Mouse (Mus musculus) heart, adult 2 months (tissue): ENCODE measurements around the gene Polr1e. TPM values are rescaled to one million over a fixed set of nuclear protein-coding genes. Genes with fewer than 3 reads are reported as not detected.
A peak's percentile ranks its signal among the peaks of the same experiment; 100 is the strongest.

Source experiments
- DNase-seq, 2 experiments: peaks; one replicate each; pipeline ENCODE4 v3.0.0; 2021
- H3K27ac ChIP-seq: fragments of 200-600 bp; 2 replicates; pipeline ENCODE4 v1.8.1; 2022
- H3K27me3 ChIP-seq: fragments of 200-500 bp; 2 replicates; pipeline ENCODE4 v1.6.1; 2012; ENCODE audit warnings: mild to moderate bottlenecking, low read length, inconsistent platforms, mixed read lengths; ENCODE audit not compliant: control insufficient read depth, insufficient read depth
- H3K36me3 ChIP-seq: fragments of 200-500 bp; 2 replicates; pipeline ENCODE4 v1.6.1; 2012; ENCODE audit warnings: low read length, inconsistent platforms; ENCODE audit not compliant: control insufficient read depth, insufficient read depth
- H3K4me1 ChIP-seq: fragments of 200-500 bp; 2 replicates; pipeline ENCODE4 v1.6.1; 2011; ENCODE audit warnings: low read length; ENCODE audit not compliant: control insufficient read depth, insufficient read depth
- H3K4me3 ChIP-seq: fragments of 200-600 bp; 2 replicates; pipeline ENCODE4 v1.8.1; 2022
- H3K79me2 ChIP-seq: fragments of 200-500 bp; replicated peaks from 2 replicates; pipeline ENCODE4 v1.6.1; 2012; ENCODE audit warnings: mild to moderate bottlenecking, inconsistent platforms, low read length, moderate library complexity, mixed read lengths; ENCODE audit not compliant: control insufficient read depth, insufficient read depth
- H3K9ac ChIP-seq: fragments of 200-500 bp; 2 replicates; pipeline ENCODE4 v1.6.1; 2012; ENCODE audit warnings: low read depth, mild to moderate bottlenecking, control low read depth, inconsistent platforms, low read length, mixed read lengths
- CTCF ChIP-seq: fragments of 200-600 bp; IDR thresholded peaks from 2 replicates; pipeline ENCODE4 v1.8.1; 2022; ENCODE audit warnings: antibody characterized with exemption, mild to moderate bottlenecking, moderate library complexity
- EP300 ChIP-seq: fragments of 200-500 bp; IDR thresholded peaks from 2 replicates; pipeline ENCODE4 v1.6.1; 2011; ENCODE audit warnings: low read depth, low read length, control low read depth; ENCODE audit not compliant: insufficient read depth
- POLR2A ChIP-seq: fragments of 200-500 bp; IDR thresholded peaks from 2 replicates; pipeline ENCODE4 v1.6.1; 2011; ENCODE audit warnings: mild to moderate bottlenecking, low read depth, low read length, control low read depth; ENCODE audit not compliant: insufficient read depth
- WGBS: fragments of 180-500 bp; shearing (Covaris S2); methylation state at CpG from one replicate; pipeline ENCODE4 v1.1.7; 2018; 5-methylcytosine and 5-hydroxymethylcytosine counted together
- intact Hi-C: fragments of 180-260 bp; cut with DNase I; formaldehyde crosslinking; loops from one replicate; pipeline ENCODE4 v1.15.1; 2025
- polyA plus RNA-seq: library from polyadenylated mRNA; depleted of rRNA; stranded (reverse); fragments of >200 nt; gene quantifications from 2 replicates; pipeline ENCODE4 v1.2.3, GENCODE M21; 2012; rRNA removed
- total RNA-seq, 2 experiments: library from RNA; stranded (reverse); gene quantifications; 2 replicates each; pipeline ENCODE4 v1.2.3; 2021

Gene Polr1e
- total and polyA plus RNA-seq, 3 experiments: 12.6 to 20.0 (median 19.4) TPM

- Histone ChIP-seq H3K4me1 (peaks cover 3% of the 10 kb centered on the region), H3K4me3 (peak within 1 kb of the TSS; percentile 93), H3K27me3 (no peaks in the 10 kb centered on the region), H3K9ac (peak within 1 kb of the TSS; percentile 97), H3K79me2 (0 out of 2 replicates have a peak, but pooled peaks cover 1% of the 10 kb centered on the region), H3K36me3 (no peaks in the 10 kb centered on the region), H3K27ac (peak within 1 kb of the TSS; percentile 82)
- peak; percentile 96 for DNase-seq
- intact Hi-C loops: loop anchor here (2.0 kb wide), 2 partner anchors 23 to 65 kb away; partner anchors contain the start of gene Polr1e
- TF ChIP-seq POLR2A: peak; percentile 57; the same call in 1 of the 2 replicates
- TF ChIP-seq EP300: 0 out of 2 replicates have a peak, but pooled peaks have one; percentile 23
- TF ChIP-seq CTCF: no peak
- under 1% methylated on average over 76 of the region's 77 CpGs for WGBS
Observed at GRCm38 (mm10) chr4:45084021-45084894, 65.9 kb downstream of the Polr1e start, which contains the start of gene Fbxo10. Gene Fbxo10, minus strand, starts transcription at chr4:45084604.

GRCm38 (mm10) chr4:45084895-45085290 is 66.5 kb downstream of the Polr1e start:
- TF ChIP-seq EP300 (no peak), POLR2A (no peak), CTCF (no peak)
- peak overlapping the region; percentile 31 for H3K9ac ChIP-seq
- H3K36me3 ChIP-seq: no peaks in the 10 kb centered on the region
- WGBS: 44% methylated on average over 8 of the region's 8 CpGs
- H3K27ac ChIP-seq: peak overlapping the region; percentile 46; the same call in 1 of the 2 replicates
- H3K4me3 ChIP-seq: peak overlapping the region; percentile 93
- H3K79me2 ChIP-seq: 0 out of 2 replicates have a peak, but pooled peaks cover 1% of the 10 kb centered on the region
- intact Hi-C loops: loop anchor here (2.0 kb wide), 2 partner anchors 22 to 66 kb away; partner anchors contain the start of gene Polr1e
- DNase-seq: no peak
- peaks cover 3% of the 10 kb centered on the region for H3K4me1 ChIP-seq
- H3K27me3 ChIP-seq: no peaks in the 10 kb centered on the region

Other genes starting within 250 kb of the Polr1e start
- 10 to 100 TPM; 32.2 to 38.4 TPM for gene Grhpr, start 37.2 kb upstream of the Polr1e start, total RNA-seq
- 60.7 and 66.6 TPM in 2 replicates for gene Grhpr, start 37.2 kb upstream of the Polr1e start, polyA plus RNA-seq
- 1 to 10 TPM; 3.8 to 5.4 TPM for gene Zbtb5, start 6.2 kb upstream of the Polr1e start, total RNA-seq
- gene Zbtb5, start 6.2 kb upstream of the Polr1e start, polyA plus RNA-seq: 5.8 and 6.6 TPM in 2 replicates
- gene Fbxo10, start 66.0 kb downstream of the Polr1e start, total RNA-seq: 10 to 100 TPM in 1 of 2 experiments, 1 to 10 TPM in 1; 9.4 to 10.2 TPM
- gene Fbxo10, start 66.0 kb downstream of the Polr1e start, polyA plus RNA-seq: 16.7 and 22.1 TPM in 2 replicates
- gene Tomm5, start 89.5 kb downstream of the Polr1e start, total RNA-seq: 100 to 1,000 TPM; 213 to 237 TPM
- 205 and 285 TPM in 2 replicates for gene Tomm5, start 89.5 kb downstream of the Polr1e start, polyA plus RNA-seq
- under 1 TPM; 0.34 to 0.55 TPM for gene Frmpd1, start 166.3 kb downstream of the Polr1e start, total RNA-seq
- 0.41 and 0.47 TPM in 2 replicates for gene Frmpd1, start 166.3 kb downstream of the Polr1e start, polyA plus RNA-seq